Mouse (Mus musculus): ENCODE data around the gene Uxs1. TPM values are rescaled to one million over a fixed set of nuclear protein-coding genes. Genes with fewer than 3 reads are reported as not detected.

Gene Uxs1
- polyA plus RNA-seq, 1 experiment from 2014 or later = 11.3 TPM

GRCm38 (mm10) chr1:43769348-43769747, 58.3 kb downstream of the Uxs1 start:
- no peak overlapping the region for H3K9ac ChIP-seq (ENCODE audit: low read depth, low read length)
- no peaks in the 10 kb centered on the region for H3K4me1 ChIP-seq (ENCODE audit: control insufficient read depth, insufficient read depth, low read length)
- H3K27me3 ChIP-seq (ENCODE audit: control insufficient read depth, insufficient read depth, low read length) = no peaks in the 10 kb centered on the region
- no peaks in the 10 kb centered on the region for H3K9me3 ChIP-seq (replicated peaks; ENCODE audit: control insufficient read depth, low read length)
- no peak overlapping the region for H3K27ac ChIP-seq (ENCODE audit: low read depth, low read length)
- no peak overlapping the region for H3K4me2 ChIP-seq
- no peak for ATAC-seq (replicated peaks; ENCODE audit: insufficient number of reproducible peaks, low FRiP score, low TSS enrichment)
- 60% methylated on average over 1 of the region's 1 CpGs for WGBS (ENCODE audit: insufficient replicate concordance)
- H3K4me3 ChIP-seq (ENCODE audit: low read depth, low read length) = no peak overlapping the region
- peaks cover 15% of the 10 kb centered on the region; the same call in 1 of the 2 replicates for H3K36me3 ChIP-seq (ENCODE audit: control insufficient read depth, insufficient read depth, low read length)

GRCm38 (mm10) chr1:43768385-43768990, 59.1 kb downstream of the Uxs1 start:
- no peaks in the 10 kb centered on the region for H3K9me3 ChIP-seq (replicated peaks; ENCODE audit: control insufficient read depth, low read length)
- no peaks in the 10 kb centered on the region for H3K27me3 ChIP-seq (ENCODE audit: control insufficient read depth, insufficient read depth, low read length)
- H3K36me3 ChIP-seq (ENCODE audit: control insufficient read depth, insufficient read depth, low read length) = peaks cover 11% of the 10 kb centered on the region; the same call in 1 of the 2 replicates
- 90% methylated on average over 4 of the region's 4 CpGs for WGBS (ENCODE audit: insufficient replicate concordance)
- H3K9ac ChIP-seq (ENCODE audit: low read depth, low read length) = no peak overlapping the region
- H3K27ac ChIP-seq (ENCODE audit: low read depth, low read length) = no peak overlapping the region
- no peak overlapping the region for H3K4me2 ChIP-seq
- ATAC-seq (replicated peaks; ENCODE audit: insufficient number of reproducible peaks, low FRiP score, low TSS enrichment) = no peak
- no peaks in the 10 kb centered on the region for H3K4me1 ChIP-seq (ENCODE audit: control insufficient read depth, insufficient read depth, low read length)
- H3K4me3 ChIP-seq (ENCODE audit: low read depth, low read length) = no peak overlapping the region

- ATAC-seq (replicated peaks; ENCODE audit: insufficient number of reproducible peaks, low FRiP score, low TSS enrichment) = no peak
- Histone ChIP-seq H3K4me1 (ENCODE audit: control insufficient read depth, insufficient read depth, low read length) (no peaks in the 10 kb centered on the region), H3K36me3 (ENCODE audit: control insufficient read depth, insufficient read depth, low read length) (peaks cover 3% of the 10 kb centered on the region; the same call in 1 of the 2 replicates), H3K27me3 (ENCODE audit: control insufficient read depth, insufficient read depth, low read length) (no peaks in the 10 kb centered on the region), H3K27ac (ENCODE audit: low read depth, low read length) (no peak overlapping the region), H3K9ac (ENCODE audit: low read depth, low read length) (no peak overlapping the region), H3K4me2 (no peak overlapping the region), H3K9me3 (replicated peaks; ENCODE audit: control insufficient read depth, low read length) (no peaks in the 10 kb centered on the region), H3K4me3 (ENCODE audit: low read depth, low read length) (no peak overlapping the region)
- 94% methylated on average over 2 of the region's 2 CpGs for WGBS (ENCODE audit: insufficient replicate concordance)
These were observed 61.3 kb downstream of the Uxs1 start for GRCm38 (mm10) chr1:43766328-43766727.

GRCm38 (mm10) chr1:43764481-43764880, 63.1 kb downstream of the Uxs1 start:
- Histone ChIP-seq H3K4me3 (ENCODE audit: low read depth, low read length) (no peak overlapping the region), H3K27me3 (ENCODE audit: control insufficient read depth, insufficient read depth, low read length) (no peaks in the 10 kb centered on the region), H3K36me3 (ENCODE audit: control insufficient read depth, insufficient read depth, low read length) (peaks cover 3% of the 10 kb centered on the region; the same call in 1 of the 2 replicates), H3K9me3 (replicated peaks; ENCODE audit: control insufficient read depth, low read length) (no peaks in the 10 kb centered on the region), H3K9ac (ENCODE audit: low read depth, low read length) (no peak overlapping the region), H3K4me2 (no peak overlapping the region), H3K27ac (ENCODE audit: low read depth, low read length) (no peak overlapping the region), H3K4me1 (ENCODE audit: control insufficient read depth, insufficient read depth, low read length) (no peaks in the 10 kb centered on the region)
- ATAC-seq (replicated peaks; ENCODE audit: insufficient number of reproducible peaks, low FRiP score, low TSS enrichment) = no peak
- WGBS (ENCODE audit: insufficient replicate concordance) = 87% methylated on average over 2 of the region's 2 CpGs

GRCm38 (mm10) chr1:43760085-43760484, 67.5 kb downstream of the Uxs1 start:
- no peak overlapping the region for H3K4me3 ChIP-seq (ENCODE audit: low read depth, low read length)
- H3K4me1 ChIP-seq (ENCODE audit: control insufficient read depth, insufficient read depth, low read length) = no peaks in the 10 kb centered on the region
- peaks cover 2% of the 10 kb centered on the region; the same call in 1 of the 2 replicates for H3K36me3 ChIP-seq (ENCODE audit: control insufficient read depth, insufficient read depth, low read length)
- no peak for ATAC-seq (replicated peaks; ENCODE audit: insufficient number of reproducible peaks, low FRiP score, low TSS enrichment)
- no peaks in the 10 kb centered on the region for H3K9me3 ChIP-seq (replicated peaks; ENCODE audit: control insufficient read depth, low read length)
- no peak overlapping the region for H3K27ac ChIP-seq (ENCODE audit: low read depth, low read length)
- H3K4me2 ChIP-seq = no peak overlapping the region
- no peaks in the 10 kb centered on the region for H3K27me3 ChIP-seq (ENCODE audit: control insufficient read depth, insufficient read depth, low read length)
- no peak overlapping the region for H3K9ac ChIP-seq (ENCODE audit: low read depth, low read length)

- peaks cover 2% of the 10 kb centered on the region; the same call in 1 of the 2 replicates for H3K36me3 ChIP-seq (ENCODE audit: control insufficient read depth, insufficient read depth, low read length)
- H3K9ac ChIP-seq (ENCODE audit: low read depth, low read length) = no peak overlapping the region
- H3K4me1 ChIP-seq (ENCODE audit: control insufficient read depth, insufficient read depth, low read length) = no peaks in the 10 kb centered on the region
- H3K27me3 ChIP-seq (ENCODE audit: control insufficient read depth, insufficient read depth, low read length) = no peaks in the 10 kb centered on the region
- no peak for ATAC-seq (replicated peaks; ENCODE audit: insufficient number of reproducible peaks, low FRiP score, low TSS enrichment)
- no peaks in the 10 kb centered on the region for H3K9me3 ChIP-seq (replicated peaks; ENCODE audit: control insufficient read depth, low read length)
- no peak overlapping the region for H3K27ac ChIP-seq (ENCODE audit: low read depth, low read length)
- 89% methylated on average over 8 of the region's 8 CpGs for WGBS (ENCODE audit: insufficient replicate concordance)
- H3K4me2 ChIP-seq = no peak overlapping the region
- H3K4me3 ChIP-seq (ENCODE audit: low read depth, low read length) = no peak overlapping the region
These were observed 72.9 kb downstream of the Uxs1 start for GRCm38 (mm10) chr1:43754448-43755312.

GRCm38 (mm10) chr1:43738519-43738894, 89.1 kb downstream of the Uxs1 start:
- Histone ChIP-seq H3K4me1 (ENCODE audit: control insufficient read depth, insufficient read depth, low read length) (no peaks in the 10 kb centered on the region), H3K4me3 (ENCODE audit: low read depth, low read length) (no peak overlapping the region), H3K36me3 (ENCODE audit: control insufficient read depth, insufficient read depth, low read length) (no peaks in the 10 kb centered on the region), H3K9ac (ENCODE audit: low read depth, low read length) (no peak overlapping the region), H3K4me2 (no peak overlapping the region), H3K27ac (ENCODE audit: low read depth, low read length) (no peak overlapping the region), H3K27me3 (ENCODE audit: control insufficient read depth, insufficient read depth, low read length) (no peaks in the 10 kb centered on the region), H3K9me3 (replicated peaks; ENCODE audit: control insufficient read depth, low read length) (no peaks in the 10 kb centered on the region)
- ATAC-seq (replicated peaks; ENCODE audit: insufficient number of reproducible peaks, low FRiP score, low TSS enrichment) = no peak
- WGBS (ENCODE audit: insufficient replicate concordance) = 85% methylated on average over 10 of the region's 10 CpGs

GRCm38 (mm10) chr1:43737812-43738518, 89.6 kb downstream of the Uxs1 start:
- no peak for ATAC-seq (replicated peaks; ENCODE audit: insufficient number of reproducible peaks, low FRiP score, low TSS enrichment)
- H3K27me3 ChIP-seq (ENCODE audit: control insufficient read depth, insufficient read depth, low read length) = no peaks in the 10 kb centered on the region
- H3K9ac ChIP-seq (ENCODE audit: low read depth, low read length) = no peak overlapping the region
- H3K27ac ChIP-seq (ENCODE audit: low read depth, low read length) = no peak overlapping the region
- H3K4me1 ChIP-seq (ENCODE audit: control insufficient read depth, insufficient read depth, low read length) = no peaks in the 10 kb centered on the region
- H3K4me2 ChIP-seq = no peak overlapping the region
- WGBS (ENCODE audit: insufficient replicate concordance) = 68% methylated on average over 7 of the region's 7 CpGs
- no peaks in the 10 kb centered on the region for H3K36me3 ChIP-seq (ENCODE audit: control insufficient read depth, insufficient read depth, low read length)
- H3K4me3 ChIP-seq (ENCODE audit: low read depth, low read length) = no peak overlapping the region
- no peaks in the 10 kb centered on the region for H3K9me3 ChIP-seq (replicated peaks; ENCODE audit: control insufficient read depth, low read length)
